Mouse (Mus musculus): ENCODE measurements around the gene Olfr1392.

Olfr1392 gene

GRCm38 (mm10) chr11:49252048-49252447 lies 33.0 kb upstream of the Olfr1392 start:
- no peak for DNase-seq (ENCODE audit: low read depth)

GRCm38 (mm10) chr11:49253035-49253434 lies 32.0 kb upstream of the Olfr1392 start:
- no peak for DNase-seq (ENCODE audit: low read depth)

GRCm38 (mm10) chr11:49259296-49259695 lies 25.8 kb upstream of the Olfr1392 start:
- no peak for DNase-seq (ENCODE audit: low read depth)

GRCm38 (mm10) chr11:49259829-49260228 lies 25.3 kb upstream of the Olfr1392 start:
- DNase-seq (ENCODE audit: low read depth): no peak

- no peak for DNase-seq (ENCODE audit: low read depth)
These were observed 24.3 kb upstream of the Olfr1392 start for GRCm38 (mm10) chr11:49260598-49261312.

- no peak for DNase-seq (ENCODE audit: low read depth)
These were observed 23.7 kb upstream of the Olfr1392 start for GRCm38 (mm10) chr11:49261313-49261855.

- DNase-seq (ENCODE audit: low read depth): no peak
These were observed 22.8 kb upstream of the Olfr1392 start for GRCm38 (mm10) chr11:49262286-49262685.

GRCm38 (mm10) chr11:49263149-49263548 lies 21.9 kb upstream of the Olfr1392 start:
- no peak for DNase-seq (ENCODE audit: low read depth)

GRCm38 (mm10) chr11:49264081-49264480 lies 21.0 kb upstream of the Olfr1392 start:
- no peak for DNase-seq (ENCODE audit: low read depth)

GRCm38 (mm10) chr11:49264622-49265021 lies 20.5 kb upstream of the Olfr1392 start:
- DNase-seq (ENCODE audit: low read depth): no peak

- no peak for DNase-seq (ENCODE audit: low read depth)
These were observed 20.0 kb upstream of the Olfr1392 start for GRCm38 (mm10) chr11:49265101-49265500.

GRCm38 (mm10) chr11:49266671-49267070 lies 18.4 kb upstream of the Olfr1392 start:
- no peak for DNase-seq (ENCODE audit: low read depth)

GRCm38 (mm10) chr11:49267316-49267715 lies 17.8 kb upstream of the Olfr1392 start:
- no peak for DNase-seq (ENCODE audit: low read depth)

- DNase-seq (ENCODE audit: low read depth): no peak
These were observed 17.0 kb upstream of the Olfr1392 start for GRCm38 (mm10) chr11:49267970-49268579.

GRCm38 (mm10) chr11:49269761-49270160 lies 15.3 kb upstream of the Olfr1392 start:
- no peak for DNase-seq (ENCODE audit: low read depth)

GRCm38 (mm10) chr11:49270368-49270767 lies 14.7 kb upstream of the Olfr1392 start:
- DNase-seq (ENCODE audit: low read depth): no peak

GRCm38 (mm10) chr11:49271334-49271733 lies 13.7 kb upstream of the Olfr1392 start:
- peak; percentile 83 for DNase-seq (ENCODE audit: low read depth)

- no peak for DNase-seq (ENCODE audit: low read depth)
These were observed 11.1 kb upstream of the Olfr1392 start for GRCm38 (mm10) chr11:49273834-49274519.

GRCm38 (mm10) chr11:49278222-49278621 lies 6.9 kb upstream of the Olfr1392 start, which contains the start of gene Olfr1393:
TSS of gene Olfr1393 (plus strand) at chr11:49278304.
- DNase-seq (ENCODE audit: low read depth): no peak

GRCm38 (mm10) chr11:49287251-49287650 lies 2.2 kb downstream of the Olfr1392 start:
- no peak for DNase-seq (ENCODE audit: low read depth)

- DNase-seq (ENCODE audit: low read depth): no peak
These were observed 7.7 kb downstream of the Olfr1392 start for GRCm38 (mm10) chr11:49292777-49293176.

- no peak for DNase-seq (ENCODE audit: low read depth)
These were observed 19.4 kb downstream of the Olfr1392 start, which contains the start of gene Olfr10 for GRCm38 (mm10) chr11:49304441-49304840. TSS of gene Olfr10 (plus strand) at chr11:49304741.

- DNase-seq (ENCODE audit: low read depth): peak; percentile 7
These were observed 23.5 kb downstream of the Olfr1392 start for GRCm38 (mm10) chr11:49308547-49308946.
